Mouse (Mus musculus) stomach, embryonic 15.5 days (tissue): ENCODE data around the gene Inpp5b. TPM values are rescaled to one million over a fixed set of nuclear protein-coding genes. Genes with fewer than 3 reads are reported as not detected.

Experiments used
- ATAC-seq: fragments of 200-750 bp; cut with Nextera tagmentation; 2 replicates; pipeline ENCODE4 v1.8.0; 2017; ENCODE audit warnings: low read depth, moderate number of reproducible peaks, moderate TSS enrichment; ENCODE audit not compliant: insufficient read depth, low FRiP score
- H3K27ac ChIP-seq: fragments of 300-500 bp; sonication (generic); 2 replicates; pipeline ENCODE4 v1.5.1; 2015; ENCODE audit warnings: mild to moderate bottlenecking, inconsistent platforms
- H3K27me3 ChIP-seq: fragments of 300-500 bp; sonication (generic); replicated peaks from 2 replicates; pipeline ENCODE4 v1.6.1; 2015; ENCODE audit warnings: inconsistent platforms
- H3K36me3 ChIP-seq: fragments of 300-500 bp; sonication (generic); 2 replicates; pipeline ENCODE4 v1.6.1; 2015; ENCODE audit warnings: inconsistent platforms
- H3K4me1 ChIP-seq: fragments of 300-500 bp; sonication (generic); 2 replicates; pipeline ENCODE4 v1.6.1; 2015; ENCODE audit warnings: inconsistent platforms
- H3K4me2 ChIP-seq: fragments of 300-500 bp; sonication (generic); 2 replicates; pipeline ENCODE4 v1.6.1; 2015; ENCODE audit warnings: mild to moderate bottlenecking, inconsistent platforms
- H3K4me3 ChIP-seq: fragments of 300-500 bp; sonication (generic); replicated peaks from 2 replicates; pipeline ENCODE4 v1.5.1; 2015; ENCODE audit warnings: inconsistent platforms
- H3K9ac ChIP-seq: fragments of 300-500 bp; sonication (generic); 2 replicates; pipeline ENCODE4 v1.6.1; 2015; ENCODE audit warnings: inconsistent platforms
- H3K9me3 ChIP-seq: fragments of 300-500 bp; sonication (generic); 2 replicates; pipeline ENCODE4 v1.6.1; 2016; ENCODE audit warnings: inconsistent platforms
- WGBS: fragments of 180-500 bp; shearing (Covaris S2); methylation state at CpG from one replicate; pipeline ENCODE4 v1.1.7; 2015; 5-methylcytosine and 5-hydroxymethylcytosine counted together
- microRNA counts: library from miRNA; unstranded; fragments of <30 nt; microRNA quantifications from one replicate; lab custom pipeline; 2016
- microRNA-seq: library from miRNA; unstranded; fragments of <30 nt; microRNA quantifications from one replicate; pipeline ENCODE4, GENCODE M21; 2016
- polyA plus RNA-seq: library from polyadenylated mRNA; unstranded; fragments of >200 nt; fragmentation: Nextera tagmentation; extraction: Ambion mirVana; gene quantifications from 2 replicates; pipeline ENCODE4 v1.2.1, GENCODE M21; 2015

Gene Inpp5b
- polyA plus RNA-seq, 1 experiment from 2014 or later, result 31.6 TPM

DNA sequence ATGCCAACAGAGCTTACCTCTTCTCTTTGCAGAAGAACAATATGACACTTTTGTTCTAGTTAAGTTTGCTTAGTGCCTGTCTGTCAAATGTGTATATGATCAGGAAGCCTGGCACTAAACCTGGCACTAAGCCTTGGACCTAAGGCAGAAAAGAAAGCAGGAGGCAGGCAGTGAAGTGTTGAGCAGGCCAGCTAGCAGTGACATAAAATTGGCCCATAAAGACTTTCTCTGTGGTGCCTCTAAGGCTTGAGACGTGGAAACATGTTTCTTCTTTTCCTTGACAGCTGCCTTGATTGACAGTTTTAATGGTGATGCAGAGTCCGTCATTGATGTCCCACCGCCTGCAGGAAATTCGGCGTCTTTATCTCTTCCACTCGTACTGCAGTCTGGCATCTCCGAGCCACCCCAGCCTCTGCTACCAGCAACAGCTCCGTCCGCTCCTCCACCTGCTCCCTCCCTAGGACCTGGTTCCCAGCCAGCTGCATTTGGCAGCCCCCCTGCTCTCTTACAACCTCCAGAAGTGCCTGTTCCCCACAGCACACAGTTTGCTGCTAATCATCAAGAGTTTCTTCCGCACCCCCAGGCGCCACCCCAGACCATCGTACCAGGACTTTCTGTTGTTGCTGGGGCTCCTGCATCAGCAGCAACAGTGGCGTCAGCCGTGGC lies 96.5 kb downstream of the Inpp5b start:
- ATAC-seq, result no peak
- Histone ChIP-seq H3K4me2 (no peak overlapping the region), H3K27me3 (no peaks in the 10 kb centered on the region), H3K36me3 (peaks cover 23% of the 10 kb centered on the region), H3K9ac (no peak overlapping the region), H3K27ac (no peak overlapping the region), H3K4me3 (no peak overlapping the region), H3K4me1 (no peaks in the 10 kb centered on the region), H3K9me3 (no peaks in the 10 kb centered on the region)
- 88% methylated on average over 14 of the region's 14 CpGs for WGBS

DNA sequence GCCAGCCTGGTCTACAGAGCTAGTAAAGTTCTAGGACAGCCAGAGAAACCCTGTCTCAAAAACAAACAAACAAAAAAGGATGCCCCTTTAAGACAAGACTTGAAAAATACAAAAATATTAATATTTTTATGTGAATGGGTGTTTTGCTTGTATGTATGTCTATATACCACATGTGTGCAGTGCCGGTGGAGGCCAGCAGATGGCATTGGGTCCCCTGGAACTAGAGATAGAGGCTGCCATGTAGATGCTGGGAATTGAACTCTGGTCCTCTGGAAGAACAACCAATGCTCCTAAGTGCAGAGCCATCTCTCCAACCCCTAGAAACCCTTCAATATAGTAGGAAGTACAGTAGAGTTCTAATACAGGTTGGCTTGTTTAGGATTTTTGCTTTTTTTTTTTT lies 99.3 kb downstream of the Inpp5b start:
- no peak overlapping the region for H3K9ac ChIP-seq
- no peaks in the 10 kb centered on the region for H3K9me3 ChIP-seq
- no peaks in the 10 kb centered on the region for H3K4me1 ChIP-seq
- WGBS, result 100% methylated on average over 1 of the region's 1 CpGs
- ATAC-seq, result no peak
- H3K36me3 ChIP-seq, result peaks cover 19% of the 10 kb centered on the region
- H3K27me3 ChIP-seq, result no peaks in the 10 kb centered on the region
- H3K4me3 ChIP-seq, result no peak overlapping the region
- no peak overlapping the region for H3K27ac ChIP-seq
- no peak overlapping the region for H3K4me2 ChIP-seq

DNA sequence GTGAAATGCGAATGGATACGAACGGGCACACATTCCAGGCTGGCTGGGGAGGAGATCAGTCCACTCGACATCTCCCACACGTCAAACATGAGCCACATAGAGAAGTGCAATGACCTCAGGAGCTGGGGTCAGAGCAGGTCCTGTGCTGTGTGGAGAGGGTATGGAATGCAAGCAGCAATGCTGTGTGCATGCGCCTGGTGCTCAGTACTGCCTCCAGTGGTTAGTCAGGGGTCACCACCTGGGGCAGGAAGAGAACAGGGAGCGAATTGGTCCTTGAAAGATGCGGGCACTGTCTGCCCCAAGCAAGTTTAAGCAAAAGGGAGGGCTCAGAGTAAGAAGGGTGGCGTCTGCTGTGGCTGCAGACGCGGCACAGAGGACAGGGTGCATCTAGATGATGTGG lies 101.8 kb downstream of the Inpp5b start:
- Histone ChIP-seq H3K36me3 (peaks cover 14% of the 10 kb centered on the region), H3K9ac (no peak overlapping the region), H3K27me3 (no peaks in the 10 kb centered on the region), H3K4me2 (no peak overlapping the region), H3K27ac (no peak overlapping the region), H3K4me3 (no peak overlapping the region), H3K4me1 (no peaks in the 10 kb centered on the region), H3K9me3 (no peaks in the 10 kb centered on the region)
- WGBS, result 56% methylated on average over 11 of the region's 11 CpGs
- no peak for ATAC-seq

DNA sequence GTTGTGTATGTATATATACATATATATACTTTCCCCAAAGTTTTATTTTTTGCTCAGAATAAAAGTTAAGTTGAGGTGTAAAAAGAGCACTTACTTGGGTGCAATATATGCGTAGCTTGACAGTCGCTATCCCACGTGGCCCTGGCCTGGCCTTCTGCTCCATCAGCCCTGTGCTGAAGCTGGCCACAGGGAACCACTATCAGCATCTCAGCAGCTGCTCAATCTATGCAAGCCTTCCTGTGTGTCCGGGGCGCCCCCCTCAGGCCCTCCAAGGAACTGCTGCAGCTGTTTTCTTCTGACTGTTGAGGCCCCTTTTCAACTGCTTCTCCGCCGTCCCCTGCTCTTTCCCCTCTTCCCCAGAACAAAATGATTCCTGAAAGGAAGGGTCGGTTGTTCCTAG lies 105.9 kb downstream of the Inpp5b start:
- ATAC-seq, result no peak
- H3K9ac ChIP-seq, result no peak overlapping the region

DNA sequence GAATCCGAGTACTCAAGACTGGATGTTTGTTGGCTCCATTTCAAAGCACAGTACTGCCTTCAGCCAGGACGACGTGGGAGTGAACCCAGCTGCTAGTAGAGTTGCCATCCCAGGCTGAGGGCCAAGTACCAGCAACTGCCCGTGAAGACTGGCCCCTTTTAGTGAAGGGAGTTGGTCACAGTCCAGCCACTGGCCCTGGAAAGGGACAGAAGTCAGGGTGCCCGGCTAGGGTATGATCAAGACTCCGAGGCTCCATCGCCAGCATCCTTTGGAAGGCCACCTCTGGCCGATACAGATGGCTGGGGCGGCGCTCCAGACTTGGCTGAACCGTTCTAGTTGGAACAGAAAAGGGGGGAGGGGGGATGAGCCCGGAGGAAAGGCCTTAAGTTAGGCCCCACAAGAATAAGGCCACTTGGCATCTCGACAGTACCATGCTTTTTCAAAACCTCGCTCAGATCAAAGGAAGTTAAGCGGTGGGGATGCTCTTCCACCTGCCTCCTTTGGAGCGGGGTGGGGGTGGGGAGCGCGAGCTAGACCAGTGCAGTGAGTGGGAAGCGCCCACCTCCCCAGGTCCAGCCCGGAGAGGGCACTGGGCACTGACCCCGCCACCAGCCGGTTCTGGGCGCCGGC lies 108.1 kb downstream of the Inpp5b start:
- Histone ChIP-seq H3K36me3 (peaks cover 15% of the 10 kb centered on the region), H3K9ac (peak overlapping the region; percentile 76), H3K4me3 (peak overlapping the region; percentile 98), H3K9me3 (no peaks in the 10 kb centered on the region), H3K27me3 (no peaks in the 10 kb centered on the region), H3K4me2 (peak overlapping the region; percentile 71), H3K4me1 (peaks cover 22% of the 10 kb centered on the region), H3K27ac (peak overlapping the region; percentile 94)
- no peak; the same call in 1 of the 2 replicates for ATAC-seq
- WGBS, result 2% methylated on average over 24 of the region's 24 CpGs

More for the DNA sequence above, 105.9 kb downstream of the Inpp5b start:
- 0 out of 2 replicates have a peak, but pooled peaks cover 2% of the 10 kb centered on the region for H3K36me3 ChIP-seq
- no peaks in the 10 kb centered on the region for H3K9me3 ChIP-seq
- H3K4me3 ChIP-seq, result no peak overlapping the region
- peaks cover 21% of the 10 kb centered on the region for H3K4me1 ChIP-seq
- H3K27ac ChIP-seq, result no peak overlapping the region
- H3K27me3 ChIP-seq, result no peaks in the 10 kb centered on the region
- no peak overlapping the region for H3K4me2 ChIP-seq
- 10% methylated on average over 8 of the region's 8 CpGs for WGBS

DNA sequence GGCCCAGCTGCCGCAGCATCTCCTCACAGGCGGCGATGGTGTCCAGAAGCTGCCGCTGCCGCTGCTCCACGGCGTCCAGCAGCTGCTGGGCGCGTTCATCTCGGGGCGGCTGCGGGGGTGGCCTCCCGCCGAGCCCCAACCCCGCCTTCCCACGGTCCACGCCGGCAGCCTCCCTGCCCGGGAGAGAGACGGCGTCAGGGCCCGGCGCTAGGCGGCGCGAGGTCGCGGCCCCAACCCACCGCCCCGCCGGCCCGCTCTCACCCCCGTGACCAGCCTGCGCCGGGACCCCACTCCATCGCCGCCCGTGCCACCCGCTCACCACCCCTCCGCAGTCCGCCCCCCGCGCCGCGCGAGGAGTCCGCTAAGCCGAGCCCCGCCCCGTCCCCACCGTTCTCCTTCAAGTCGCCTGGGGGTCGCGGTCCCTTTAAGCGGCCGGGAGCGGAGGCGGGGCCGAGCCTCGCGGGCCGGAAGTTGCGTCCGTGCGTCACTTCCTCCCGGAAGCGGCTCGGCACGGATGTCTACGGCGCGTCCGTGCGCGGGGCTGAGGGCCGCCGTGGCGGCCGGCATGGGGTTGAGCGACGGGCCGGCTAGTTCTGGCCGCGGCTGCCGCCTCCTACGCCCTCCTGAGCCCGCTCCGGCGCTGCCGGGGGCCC lies 108.7 kb downstream of the Inpp5b start, which contains the start of gene Yrdc:
Gene Yrdc (plus strand): TSS at position 419 of the 653 bp plus-strand sequence.
- H3K4me3 ChIP-seq, result peak within 1 kb of the TSS; percentile 98
- H3K27ac ChIP-seq, result peak within 1 kb of the TSS; percentile 94
- peaks cover 18% of the 10 kb centered on the region for H3K36me3 ChIP-seq
- no peaks in the 10 kb centered on the region for H3K27me3 ChIP-seq
- WGBS, result under 1% methylated on average over 85 of the region's 90 CpGs
- H3K4me2 ChIP-seq, result peak within 1 kb of the TSS; percentile 81
- peak within 1 kb of the TSS; percentile 76 for H3K9ac ChIP-seq
- H3K9me3 ChIP-seq, result no peaks in the 10 kb centered on the region
- H3K4me1 ChIP-seq, result peaks cover 22% of the 10 kb centered on the region
- ATAC-seq, result peak; percentile 94

MicroRNAs within 50 kb of the gene (microRNA counts, 519-probe panel; counts per million panel counts)
- microRNA mmu-miR-697 (lab: Ali Mortazavi, UCI) (not detected), microRNA mmu-miR-698 (lab: Ali Mortazavi, UCI) (not detected)

Small RNA genes lying within 50 kb of the gene (microRNA-seq; reads per million reads assigned to microRNA genes)
- gene Gm24721 (not detected), gene Mir697 (not detected), gene Mir698 (not detected)

Other genes starting within 250 kb of the Inpp5b start
- gene 3100002H09Rik, start 131.0 kb upstream of the Inpp5b start, polyA plus RNA-seq, result not detected in 2 replicates
- 0.14 TPM in 2 replicates for gene Pou3f1, start 85.0 kb upstream of the Inpp5b start, polyA plus RNA-seq
- 79.4 and 82.1 TPM in 2 replicates for gene Utp11, start 48.2 kb upstream of the Inpp5b start, polyA plus RNA-seq
- 12.3 and 14.2 TPM in 2 replicates for gene Fhl3, start 41.1 kb upstream of the Inpp5b start, polyA plus RNA-seq
- gene Sf3a3, start 27.1 kb upstream of the Inpp5b start, polyA plus RNA-seq, result 133 and 140 TPM in 2 replicates
- 11.7 and 13.2 TPM in 2 replicates for gene Mtf1, start 60.3 kb downstream of the Inpp5b start, polyA plus RNA-seq
- gene Yrdc, start 108.8 kb downstream of the Inpp5b start, polyA plus RNA-seq, result 34.2 and 36.1 TPM in 2 replicates
- gene 1110065P20Rik, start 109.3 kb downstream of the Inpp5b start, polyA plus RNA-seq, result 60.5 and 63.3 TPM in 2 replicates
- gene Maneal, start 120.3 kb downstream of the Inpp5b start, polyA plus RNA-seq, result 0.55 and 0.68 TPM in 2 replicates
- 0.14 and 0.30 TPM in 2 replicates for gene Epha10, start 139.0 kb downstream of the Inpp5b start, polyA plus RNA-seq
- gene 9930104L06Rik, start 195.2 kb downstream of the Inpp5b start, polyA plus RNA-seq, result 11.3 and 13.8 TPM in 2 replicates
- gene Cdca8, start 197.5 kb downstream of the Inpp5b start, polyA plus RNA-seq, result 118 and 128 TPM in 2 replicates
- gene Rspo1, start 244.6 kb downstream of the Inpp5b start, polyA plus RNA-seq, result 12.9 and 14.5 TPM in 2 replicates